Mouse (Mus musculus): ENCODE data around the gene Gm16485.

GRCm38 (mm10) chr9:8927561-8927960 is 44.0 kb upstream of the Gm16485 start:
- no peak for TF ChIP-seq CTCF (IDR thresholded peaks at IDR 0.05; ENCODE audit: insufficient read depth, low read depth, low read length)
- no peak for TF ChIP-seq POLR2A (IDR thresholded peaks at IDR 0.05; ENCODE audit: insufficient read depth, low read depth, low read length)

All from olfactory bulb, adult 2 months (tissue).